Mouse (Mus musculus) lung, adult 2 months (tissue): ENCODE data around the gene Myo1b. TPM values are rescaled to one million over a fixed set of nuclear protein-coding genes. Genes with fewer than 3 reads are reported as not detected.
"Not testable (repeated sequence)": the region's sequence is repeated elsewhere in the genome, so short reads cannot be mapped to it uniquely, and the experiment has no call there.

Experiments
- DNase-seq: peaks from one replicate; pipeline ENCODE4 v3.0.0; 2022
- H3K4me1 ChIP-seq: fragments of 200-500 bp; 2 replicates; pipeline ENCODE4 v1.6.1; 2011; ENCODE audit warnings: low read length; ENCODE audit not compliant: control insufficient read depth, insufficient read depth
- H3K4me3 ChIP-seq: fragments of 200-500 bp; replicated peaks from 2 replicates; pipeline ENCODE3; 2011; ENCODE audit warnings: low read depth, mild to moderate bottlenecking, control low read depth, low read length; ENCODE audit errors: extremely low read depth
- CTCF ChIP-seq: fragments of 200-500 bp; IDR thresholded peaks from 2 replicates; pipeline ENCODE4 v1.5.1; 2011; ENCODE audit warnings: mild to moderate bottlenecking, low read length, control low read depth; ENCODE audit not compliant: insufficient read depth
- POLR2A ChIP-seq: fragments of 200-500 bp; IDR thresholded peaks from 2 replicates; pipeline ENCODE4 v1.6.1; 2011; ENCODE audit warnings: low read depth, mild to moderate bottlenecking, control low read depth, low read length, borderline replicate concordance; ENCODE audit errors: extremely low read depth
- WGBS: fragments of 180-500 bp; shearing (Covaris S2); methylation state at CpG from one replicate; pipeline ENCODE4 v1.1.7; 2018; 5-methylcytosine and 5-hydroxymethylcytosine counted together
- polyA plus RNA-seq: library from polyadenylated mRNA; depleted of rRNA; stranded (reverse); fragments of >200 nt; gene quantifications from 2 replicates; pipeline ENCODE4 v1.2.3, GENCODE M21; 2012

The Myo1b gene
- polyA plus RNA-seq, 1 experiment: 54.1 TPM

DNA sequence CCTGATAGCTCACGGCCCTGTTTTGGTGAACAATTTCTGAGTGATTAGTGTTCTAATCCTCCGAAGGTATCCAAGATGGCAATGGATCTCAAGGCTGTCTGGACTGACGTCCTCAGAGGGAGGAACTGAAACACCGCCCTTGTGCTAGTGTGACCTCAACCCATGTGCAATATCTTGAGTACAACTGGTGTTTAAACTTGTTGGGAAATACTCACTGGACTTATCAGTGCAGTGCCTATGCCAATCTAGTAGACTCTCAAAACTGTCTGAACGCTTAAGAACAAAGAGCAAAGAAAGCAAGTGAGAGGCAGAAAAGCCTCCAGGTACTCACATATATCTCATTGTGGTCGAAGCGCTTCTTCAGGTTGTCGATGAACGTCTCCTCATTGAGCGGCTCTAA is 33.1 kb downstream of the Myo1b start:
- no peak for DNase-seq
- WGBS: 75% methylated on average over 10 of the region's 10 CpGs
- peaks cover 14% of the 10 kb centered on the region for H3K4me1 ChIP-seq
- H3K4me3 ChIP-seq: no peak overlapping the region
- TF ChIP-seq CTCF (no peak), POLR2A (no peak)

DNA sequence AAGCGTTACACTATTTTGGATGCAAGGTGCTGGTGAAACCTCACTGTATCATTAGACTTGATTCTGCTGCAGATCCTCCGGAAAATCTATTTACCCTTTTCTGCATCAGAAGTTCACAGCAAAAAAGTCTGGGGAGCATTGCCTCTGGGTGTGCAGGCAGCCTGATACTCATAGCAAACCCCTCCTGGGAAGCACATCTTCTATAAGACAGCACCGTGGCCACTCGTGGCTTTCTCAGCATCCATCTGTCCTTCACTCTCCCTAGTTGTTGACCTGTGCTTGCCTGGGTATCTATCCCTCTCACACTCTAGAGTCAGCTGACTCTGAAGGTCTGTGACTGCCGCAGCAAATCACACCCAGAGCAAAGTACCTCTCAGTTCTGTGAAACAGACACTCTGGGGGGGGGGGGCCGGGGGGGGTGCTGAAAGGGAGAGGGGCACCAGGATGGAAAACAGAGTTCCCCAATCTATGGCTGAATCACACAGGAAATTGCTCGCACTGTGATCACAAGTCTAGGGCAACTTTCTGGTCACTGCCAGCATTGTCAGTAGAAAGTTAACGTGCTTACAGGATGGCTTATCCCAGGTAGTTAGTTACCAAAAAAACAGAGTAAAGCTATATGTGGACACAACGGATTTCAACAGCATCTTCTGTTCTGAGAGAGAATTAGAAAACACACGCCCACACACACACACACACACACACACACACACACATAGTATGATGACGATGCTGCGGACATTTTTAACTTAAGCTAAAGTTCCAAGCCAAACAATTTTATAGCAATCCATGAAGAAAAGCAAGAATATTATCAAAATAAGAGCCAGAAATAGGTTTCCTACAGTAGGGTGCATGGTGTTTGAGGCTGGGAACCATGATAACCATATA is 35.7 kb downstream of the Myo1b start:
- WGBS: 52% methylated on average over 12 of the region's 12 CpGs
- no peak for DNase-seq
- Histone ChIP-seq H3K4me3 (no peak overlapping the region), H3K4me1 (peaks cover 10% of the 10 kb centered on the region)
- TF ChIP-seq CTCF (no peak), POLR2A (no peak)

DNA sequence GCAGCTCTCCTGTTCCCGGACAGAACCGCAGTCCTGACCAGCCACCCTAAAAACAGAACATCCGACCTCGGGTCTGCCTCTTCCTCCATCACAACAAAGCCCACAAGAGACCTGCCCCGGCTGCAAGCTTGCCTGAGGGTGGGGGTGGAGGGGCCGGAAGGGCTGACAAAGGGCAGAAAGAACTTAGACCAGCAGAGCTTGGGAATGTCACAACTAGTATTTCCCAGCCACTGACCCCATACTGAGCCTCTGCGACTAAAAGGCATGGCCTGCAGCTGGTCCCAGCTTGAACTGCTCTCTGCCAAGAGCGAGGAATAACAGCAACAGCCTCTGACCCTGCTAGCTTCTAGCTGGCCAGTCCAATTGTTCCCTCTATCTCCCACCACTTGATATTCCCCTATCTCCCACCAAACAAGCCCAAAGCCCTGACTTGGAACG is 36.5 kb downstream of the Myo1b start:
- WGBS: 23% methylated on average over 9 of the region's 9 CpGs
- DNase-seq: no peak
- no peak for TF ChIP-seq CTCF
- TF ChIP-seq POLR2A: no peak
- Histone ChIP-seq H3K4me3 (no peak overlapping the region), H3K4me1 (peaks cover 10% of the 10 kb centered on the region)

DNA sequence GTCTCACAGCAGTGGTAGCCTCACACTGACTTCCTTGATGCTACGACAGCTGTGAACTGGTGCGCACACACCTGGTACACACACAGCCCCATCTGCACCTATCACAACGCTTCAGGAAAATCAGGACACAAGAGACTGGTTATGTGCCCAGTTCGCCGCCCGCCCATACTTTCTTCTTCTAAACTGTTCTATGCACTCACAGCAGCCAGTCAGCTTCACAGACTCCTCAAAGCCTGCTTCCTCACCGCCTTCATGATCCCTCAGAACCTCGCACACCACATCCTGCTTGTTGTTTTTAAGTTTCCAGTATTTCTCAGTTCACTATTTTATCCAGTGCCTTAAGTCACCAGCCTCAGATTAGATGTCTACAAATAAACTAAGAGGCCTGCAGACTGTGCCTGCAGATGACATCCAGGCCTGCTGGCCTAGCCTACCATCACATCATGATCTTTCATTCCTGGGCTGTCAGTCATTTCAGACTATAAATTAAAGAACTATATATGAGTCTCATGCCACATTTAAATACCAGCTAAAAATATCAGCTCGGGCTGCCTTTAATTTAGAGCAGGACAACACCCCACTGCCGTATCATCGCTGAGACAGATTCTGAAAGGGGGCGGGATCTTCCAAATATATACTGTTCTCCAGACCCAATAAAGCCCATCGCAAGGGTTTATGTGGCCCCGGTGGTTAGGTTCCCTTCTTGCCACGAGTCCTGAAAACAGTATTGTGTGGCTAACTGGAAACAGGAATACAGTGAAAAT is 40.2 kb downstream of the Myo1b start:
- TF ChIP-seq CTCF (no peak), POLR2A (no peak)
- H3K4me1 ChIP-seq: peaks cover 10% of the 10 kb centered on the region
- WGBS: 83% methylated on average over 15 of the region's 15 CpGs
- DNase-seq: no peak
- H3K4me3 ChIP-seq: no peak overlapping the region

DNA sequence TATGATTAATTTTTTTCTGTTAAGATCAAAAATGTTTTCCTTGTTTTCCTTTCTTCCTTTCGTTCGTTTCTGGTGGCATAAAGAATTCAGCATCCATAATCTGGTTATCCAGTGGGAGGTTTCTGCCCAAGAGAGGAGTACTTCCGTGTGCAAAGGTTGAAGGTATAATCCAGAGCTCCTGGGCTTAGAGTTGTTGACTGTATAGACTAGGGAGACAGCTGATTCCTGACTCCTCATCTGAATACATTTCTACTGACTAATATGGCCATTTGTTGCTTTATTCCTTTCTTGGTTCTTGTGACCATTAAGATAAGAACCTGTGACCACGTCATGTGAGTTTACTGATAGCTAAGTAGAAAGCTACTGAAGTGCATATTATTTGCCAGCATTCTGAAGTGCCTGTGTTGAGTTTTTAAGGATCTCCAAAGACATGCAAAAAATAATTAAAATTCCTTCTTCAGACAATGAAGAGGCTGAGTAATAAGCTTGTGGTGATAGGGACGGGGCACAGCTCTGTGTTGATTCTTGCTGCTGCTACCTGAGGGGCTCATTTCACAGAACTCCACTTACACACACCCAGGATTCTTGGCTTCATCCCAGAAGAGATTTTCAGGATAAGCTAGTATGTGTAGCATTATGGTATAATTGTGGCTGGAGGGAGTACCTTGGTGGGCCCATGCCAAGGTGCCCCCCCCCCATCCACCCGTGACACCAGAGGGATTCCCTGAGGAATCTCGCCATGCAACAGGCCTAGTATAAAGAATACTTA is 43.2 kb downstream of the Myo1b start:
- DNase-seq: no peak
- Histone ChIP-seq H3K4me3 (no peak overlapping the region), H3K4me1 (no peaks in the 10 kb centered on the region; the same call in none of the 2 replicates)
- 61% methylated on average over 7 of the region's 7 CpGs for WGBS
- TF ChIP-seq POLR2A (no peak), CTCF (no peak)

DNA sequence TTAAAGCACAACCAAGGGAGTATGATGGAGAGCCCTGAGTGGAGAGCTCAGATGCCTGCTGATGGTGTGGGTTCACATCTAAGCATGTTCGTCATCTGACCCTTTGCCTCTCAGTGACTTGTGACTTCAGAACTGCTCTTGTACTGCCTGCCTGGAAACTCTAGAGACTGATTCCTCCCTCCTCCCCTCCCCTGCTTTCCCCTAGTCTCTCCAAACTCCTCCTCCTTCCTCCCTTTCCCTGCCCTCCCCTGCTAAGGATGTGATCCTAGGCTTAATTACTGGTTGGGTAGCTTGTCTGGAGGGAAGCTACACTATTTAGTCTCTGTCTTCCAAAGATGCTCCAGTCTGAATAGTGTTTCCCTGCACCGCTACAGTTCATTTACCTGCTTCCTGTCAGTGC is 44.6 kb downstream of the Myo1b start:
- not testable (repeated sequence) for H3K4me3 ChIP-seq, H3K4me1 ChIP-seq, DNase-seq
- WGBS: 68% methylated on average over 2 of the region's 2 CpGs

DNA sequence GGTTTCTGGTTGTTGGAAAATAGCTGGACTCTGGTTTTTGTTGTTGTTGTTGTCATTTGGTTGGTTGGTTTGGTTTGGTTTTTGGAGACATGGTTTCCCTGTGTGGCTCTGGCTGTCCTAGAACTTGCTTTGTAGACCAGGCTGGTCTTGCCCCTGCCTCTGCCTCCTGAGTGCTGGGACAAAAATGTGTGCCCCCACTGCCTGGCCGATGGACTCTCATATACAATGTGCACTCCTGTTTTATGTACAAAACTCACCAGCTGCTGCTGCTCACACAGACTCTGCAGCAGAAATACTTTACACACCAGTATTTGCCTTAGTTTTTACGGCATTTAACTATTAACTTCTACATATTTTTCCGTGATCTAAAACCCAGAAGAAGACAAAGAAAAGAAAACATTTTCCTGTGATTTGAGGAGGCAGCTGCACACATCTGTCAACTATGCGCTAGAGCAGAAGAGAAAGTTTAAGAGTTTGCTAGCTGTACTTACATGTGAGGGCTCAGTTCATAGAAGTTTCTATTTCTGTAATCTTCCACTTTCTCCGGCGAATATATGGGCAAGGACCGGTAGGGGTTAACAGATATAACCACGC is 52.9 kb downstream of the Myo1b start:
- TF ChIP-seq POLR2A (no peak), CTCF (no peak)
- DNase-seq: no peak
- no peak overlapping the region for H3K4me3 ChIP-seq
- H3K4me1 ChIP-seq: no peaks in the 10 kb centered on the region; the same call in 1 of the 2 replicates
- 78% methylated on average over 8 of the region's 8 CpGs for WGBS

DNA sequence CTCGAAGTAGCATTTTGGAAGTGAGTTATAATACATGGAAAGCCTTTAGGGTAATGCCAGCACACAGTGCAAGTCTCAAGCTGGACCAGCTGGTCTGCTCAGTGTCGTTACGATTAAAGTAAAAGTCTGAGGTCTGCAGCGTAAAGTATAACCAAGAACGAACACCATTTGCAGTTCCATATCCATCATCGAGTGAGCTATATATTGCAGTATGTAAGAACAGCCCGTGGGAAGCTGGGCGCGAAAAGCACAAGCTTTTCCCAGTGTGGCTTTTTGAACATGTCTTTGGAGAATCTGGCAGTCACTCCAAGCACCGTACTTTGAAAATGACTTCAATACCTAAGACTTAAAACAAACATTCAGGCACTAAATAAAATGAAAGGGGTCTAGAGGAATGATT is 55.0 kb downstream of the Myo1b start:
- DNase-seq: no peak
- TF ChIP-seq POLR2A: no peak
- no peak for TF ChIP-seq CTCF
- Histone ChIP-seq H3K4me1 (peaks cover 6% of the 10 kb centered on the region), H3K4me3 (no peak overlapping the region)
- WGBS: 85% methylated on average over 10 of the region's 10 CpGs

DNA sequence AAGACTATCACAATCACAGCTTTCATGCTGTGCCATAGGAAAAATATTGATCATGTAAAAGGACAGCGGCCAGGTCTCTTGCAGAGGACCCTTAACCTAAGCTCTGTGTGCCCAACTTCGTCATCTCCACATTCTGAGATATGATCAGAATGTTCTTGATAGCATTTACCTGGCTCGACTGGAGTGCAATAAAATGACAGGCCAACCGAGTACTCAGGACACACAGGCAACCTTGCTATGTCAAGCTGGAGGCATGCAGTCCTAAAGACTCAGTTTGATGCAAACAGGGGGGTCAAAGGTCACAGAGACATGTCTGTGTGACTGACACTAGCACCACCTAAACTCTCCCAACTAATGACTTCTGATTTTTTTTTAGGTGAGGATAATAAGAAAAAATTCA is 58.9 kb downstream of the Myo1b start:
- TF ChIP-seq POLR2A: no peak
- TF ChIP-seq CTCF: no peak
- WGBS: 57% methylated on average over 4 of the region's 4 CpGs
- DNase-seq: no peak
- Histone ChIP-seq H3K4me1 (peaks cover 11% of the 10 kb centered on the region), H3K4me3 (no peak overlapping the region)
